Mouse (Mus musculus) kidney, postnatal 0 days (tissue): Measurements from ENCODE around the gene Cfap100. TPM values are rescaled to one million over a fixed set of nuclear protein-coding genes. Genes with fewer than 3 reads are reported as not detected.

ENCODE experiments used
- ATAC-seq: fragments of 200-750 bp; cut with Nextera tagmentation; replicated peaks from 2 replicates; pipeline ENCODE4 v1.8.0; 2017; ENCODE audit warnings: low read depth, moderate number of reproducible peaks, moderate TSS enrichment, moderate library complexity; ENCODE audit not compliant: low FRiP score
- DNase-seq: peaks from one replicate; pipeline ENCODE4 v3.0.0-alpha.2; 2016; ENCODE audit warnings: low spot score
- H3K27ac ChIP-seq: fragments of 300-500 bp; sonication (generic); 2 replicates; pipeline ENCODE4 v1.5.1; 2014; ENCODE audit warnings: mild to moderate bottlenecking
- H3K27me3 ChIP-seq: fragments of 300-500 bp; sonication (generic); 2 replicates; pipeline ENCODE4 v1.6.1; 2014; ENCODE audit warnings: low read length, mixed read lengths; ENCODE audit not compliant: insufficient read depth
- H3K36me3 ChIP-seq: fragments of 300-500 bp; sonication (generic); 2 replicates; pipeline ENCODE4 v1.6.1; 2014; ENCODE audit warnings: low read length, mixed read lengths; ENCODE audit not compliant: insufficient read depth
- H3K4me1 ChIP-seq: fragments of 300-500 bp; sonication (generic); replicated peaks from 2 replicates; pipeline ENCODE4 v1.6.1; 2014; ENCODE audit warnings: antibody characterized with exemption, low read length, mixed read lengths; ENCODE audit not compliant: insufficient read depth
- H3K4me2 ChIP-seq: fragments of 300-500 bp; sonication (generic); 2 replicates; pipeline ENCODE4 v1.6.1; 2014; ENCODE audit warnings: mild to moderate bottlenecking, low read length, moderate library complexity, mixed read lengths
- H3K4me3 ChIP-seq: fragments of 300-500 bp; sonication (generic); replicated peaks from 2 replicates; pipeline ENCODE4 v1.5.1; 2014; ENCODE audit warnings: low read depth, low read length
- H3K9ac ChIP-seq: fragments of 300-500 bp; sonication (generic); 2 replicates; pipeline ENCODE4 v1.6.1; 2014; ENCODE audit warnings: low read depth, low read length
- H3K9me3 ChIP-seq: fragments of 300-500 bp; sonication (generic); replicated peaks from 2 replicates; pipeline ENCODE4 v1.6.1; 2016; ENCODE audit warnings: low read length, inconsistent platforms, mixed read lengths
- CTCF ChIP-seq: IDR thresholded peaks from 2 replicates; pipeline ENCODE4 v1.5.1; 2016; ENCODE audit warnings: antibody characterized with exemption, low read depth, mild to moderate bottlenecking, moderate library complexity
- WGBS: fragments of 180-500 bp; shearing (Covaris S2); extraction: QIAGEN DNeasy Blood & Tissue Kit; methylation state at CpG from one replicate; pipeline ENCODE4 v1.1.7; 2014; 5-methylcytosine and 5-hydroxymethylcytosine counted together
- polyA plus RNA-seq: library from polyadenylated mRNA; unstranded; fragments of >200 nt; fragmentation: Nextera tagmentation; extraction: Ambion mirVana; gene quantifications from 2 replicates; pipeline ENCODE4 v1.2.1, GENCODE M21; 2015

Gene Cfap100
- 0.48 and 0.71 TPM in 2 replicates for polyA plus RNA-seq

DNA sequence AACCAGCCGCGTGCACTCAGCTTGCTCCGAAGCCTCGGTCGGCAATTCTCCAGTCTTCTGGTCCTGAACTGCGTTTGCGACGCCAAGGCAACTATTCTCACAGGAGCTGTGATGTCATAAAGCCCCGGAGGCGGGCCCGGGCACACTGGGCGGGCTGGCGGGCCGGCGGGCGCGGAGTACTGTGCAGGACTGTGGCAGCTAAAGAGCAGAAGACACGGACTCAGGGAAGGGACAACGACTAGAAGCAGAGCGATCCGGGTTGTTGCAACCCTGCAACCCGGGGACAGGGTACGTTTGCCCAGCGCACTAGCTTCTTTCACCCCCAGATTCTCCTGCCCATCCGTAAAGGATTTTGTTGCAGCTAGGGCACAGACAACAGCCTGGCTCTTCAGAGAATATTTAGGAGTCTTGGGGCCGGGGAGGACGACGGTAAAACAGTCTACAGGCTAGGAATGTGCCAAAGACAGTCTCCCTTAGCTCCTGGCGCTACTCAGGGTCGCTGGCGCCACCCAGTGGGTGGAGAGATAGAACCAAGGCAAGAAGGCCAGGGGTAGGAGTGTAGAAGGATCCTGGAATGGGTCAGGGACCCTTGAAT, at the start of gene Cfap100:
TSS of gene Cfap100 (minus strand) at position 418 of the 595 bp plus-strand sequence.
- DNase-seq = peak; percentile 79
- no peak within 1 kb of the TSS for H3K27ac ChIP-seq
- ATAC-seq = peak; percentile 79
- H3K4me2 ChIP-seq = peak within 1 kb of the TSS; percentile 55
- peak within 1 kb of the TSS; percentile 29; the same call in 1 of the 2 replicates for H3K9ac ChIP-seq
- peaks cover 6% of the 10 kb centered on the region; the same call in 1 of the 2 replicates for H3K27me3 ChIP-seq
- WGBS = under 1% methylated on average over 31 of the region's 31 CpGs
- peak within 1 kb of the TSS; percentile 22 for H3K4me3 ChIP-seq
- no peaks in the 10 kb centered on the region for H3K36me3 ChIP-seq
- no peaks in the 10 kb centered on the region for H3K9me3 ChIP-seq
- TF ChIP-seq CTCF = peak; percentile 78
- H3K4me1 ChIP-seq = no peaks in the 10 kb centered on the region

DNA sequence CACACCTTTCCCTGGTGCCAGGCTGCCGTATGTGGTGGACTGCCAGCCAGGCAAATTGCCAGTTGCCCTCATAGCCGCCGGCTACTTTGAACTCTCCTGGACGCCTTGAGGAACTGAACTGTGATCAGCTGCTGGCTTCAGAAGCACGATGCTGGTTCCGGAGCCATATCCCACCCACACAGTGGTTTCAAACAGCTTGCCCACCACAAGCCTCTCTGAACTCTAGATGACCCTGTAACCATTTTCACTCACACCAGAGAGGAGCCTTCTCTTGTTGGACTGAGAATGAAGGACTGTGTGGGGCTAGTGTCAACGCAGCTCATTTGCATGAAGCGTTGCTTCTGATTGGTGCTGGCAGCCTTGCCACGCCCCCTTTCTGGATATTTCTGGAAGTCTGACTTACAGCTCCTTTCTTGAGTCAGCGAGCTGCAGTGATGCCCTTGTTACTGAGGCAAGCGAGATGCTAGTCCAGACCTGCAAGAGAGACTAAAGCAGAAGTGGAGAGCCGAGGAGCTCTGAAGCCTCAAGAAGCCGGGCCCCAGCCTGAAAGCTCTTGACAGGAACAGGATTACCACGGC, 48.4 kb upstream of the Cfap100 start:
- no peak overlapping the region for H3K9ac ChIP-seq
- no peaks in the 10 kb centered on the region for H3K9me3 ChIP-seq
- H3K4me1 ChIP-seq = peaks cover 9% of the 10 kb centered on the region; the same call in 1 of the 2 replicates
- DNase-seq (peak; percentile 70), ATAC-seq (peak; percentile 51; the same call in 1 of the 2 replicates)
- no peaks in the 10 kb centered on the region for H3K27me3 ChIP-seq
- no peak overlapping the region for H3K4me2 ChIP-seq
- 46% methylated on average over 14 of the region's 14 CpGs for WGBS
- no peak for TF ChIP-seq CTCF
- no peak overlapping the region for H3K27ac ChIP-seq
- H3K36me3 ChIP-seq = no peaks in the 10 kb centered on the region
- no peak overlapping the region for H3K4me3 ChIP-seq

DNA sequence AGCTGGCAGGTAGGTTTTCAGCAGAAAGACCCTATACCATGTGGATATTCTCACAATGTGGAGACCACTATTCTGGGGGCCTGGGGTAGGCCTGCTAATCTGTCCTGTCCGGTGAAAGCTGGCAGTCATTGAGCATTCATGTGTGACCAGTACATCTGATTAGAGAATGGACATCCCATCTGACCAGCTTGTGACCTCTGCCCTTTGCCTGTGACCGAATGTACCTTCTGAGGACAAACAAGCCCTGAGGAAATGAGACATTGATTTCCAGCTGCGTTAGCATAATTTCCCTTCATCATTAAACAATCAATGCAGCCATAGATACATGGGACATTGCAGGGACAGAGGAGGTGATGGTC, 47.2 kb upstream of the Cfap100 start:
- no peak for TF ChIP-seq CTCF
- H3K9me3 ChIP-seq = no peaks in the 10 kb centered on the region
- peaks cover 10% of the 10 kb centered on the region; the same call in 1 of the 2 replicates for H3K4me1 ChIP-seq
- H3K9ac ChIP-seq = no peak overlapping the region
- no peaks in the 10 kb centered on the region for H3K27me3 ChIP-seq
- ATAC-seq = no peak
- no peak for DNase-seq
- no peaks in the 10 kb centered on the region for H3K36me3 ChIP-seq
- no peak overlapping the region for H3K4me2 ChIP-seq
- whole genome bisulfite sequencing = 60% methylated on average over 3 of the region's 3 CpGs
- no peak overlapping the region for H3K27ac ChIP-seq
- no peak overlapping the region for H3K4me3 ChIP-seq

DNA sequence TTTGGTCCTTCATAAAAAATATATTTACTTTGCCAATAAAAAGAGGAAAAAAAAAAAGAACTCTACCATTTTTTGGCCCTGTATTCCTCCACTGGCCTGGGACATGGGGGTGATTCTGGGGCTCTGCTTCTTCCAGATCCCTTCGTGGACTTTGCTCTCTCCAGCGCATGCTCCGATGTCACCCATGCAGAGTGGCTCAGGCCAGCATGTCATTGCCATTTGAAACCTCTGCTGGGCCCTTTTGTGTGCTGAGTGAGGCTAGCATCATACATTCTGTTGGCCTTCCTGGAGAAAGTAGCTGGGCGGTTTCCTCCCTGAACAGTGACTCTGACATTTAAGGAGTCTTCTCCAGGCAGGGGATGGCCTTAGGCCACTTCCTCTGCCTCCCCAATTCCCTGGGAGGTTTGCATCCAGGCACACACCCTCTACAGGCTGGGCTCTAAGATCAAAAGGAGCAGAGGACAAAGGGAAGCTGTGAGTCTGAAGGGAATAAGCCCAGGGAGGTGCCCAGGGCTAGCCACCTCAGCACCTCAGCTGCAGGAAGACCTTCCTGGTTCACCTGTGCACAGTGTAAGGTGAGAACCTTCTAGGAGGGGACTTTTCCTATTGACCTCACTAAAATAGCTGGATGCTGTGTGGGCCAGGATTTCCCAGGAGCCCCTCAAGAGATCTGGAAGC, 46.7 kb upstream of the Cfap100 start:
- no peak for TF ChIP-seq CTCF
- Histone ChIP-seq H3K27ac (no peak overlapping the region), H3K4me1 (peaks cover 14% of the 10 kb centered on the region; the same call in 1 of the 2 replicates), H3K9me3 (no peaks in the 10 kb centered on the region), H3K36me3 (no peaks in the 10 kb centered on the region), H3K4me2 (no peak overlapping the region), H3K4me3 (no peak overlapping the region), H3K9ac (no peak overlapping the region), H3K27me3 (no peaks in the 10 kb centered on the region)
- ATAC-seq = no peak
- 75% methylated on average over 4 of the region's 4 CpGs for whole genome bisulfite sequencing
- no peak for DNase-seq

DNA sequence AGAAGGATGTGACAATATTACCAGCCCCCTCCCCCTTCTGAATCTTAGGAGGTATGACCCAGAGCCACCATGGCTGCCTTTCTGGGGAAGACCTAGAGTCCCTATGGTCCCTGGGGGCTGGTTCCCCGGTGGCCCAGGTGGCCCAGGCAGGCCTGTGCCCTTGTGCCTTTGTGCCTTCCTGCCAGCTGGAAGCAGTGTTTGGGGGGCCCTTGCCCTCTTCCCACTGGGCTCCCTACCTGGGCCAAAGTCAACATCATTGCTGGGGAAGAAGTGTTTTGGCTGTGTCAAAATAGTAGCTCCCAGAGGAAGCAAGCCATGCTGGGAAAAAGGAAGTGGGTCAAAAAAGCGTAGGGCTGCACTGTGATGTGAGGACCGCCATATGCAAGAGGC, 45.8 kb upstream of the Cfap100 start:
- ATAC-seq (no peak), DNase-seq (no peak)
- no peak overlapping the region for H3K4me2 ChIP-seq
- WGBS = 82% methylated on average over 3 of the region's 3 CpGs
- H3K36me3 ChIP-seq = no peaks in the 10 kb centered on the region
- TF ChIP-seq CTCF = no peak
- H3K27ac ChIP-seq = no peak overlapping the region
- H3K27me3 ChIP-seq = no peaks in the 10 kb centered on the region
- peaks cover 14% of the 10 kb centered on the region; the same call in 1 of the 2 replicates for H3K4me1 ChIP-seq
- H3K9ac ChIP-seq = no peak overlapping the region
- no peak overlapping the region for H3K4me3 ChIP-seq
- H3K9me3 ChIP-seq = no peaks in the 10 kb centered on the region

DNA sequence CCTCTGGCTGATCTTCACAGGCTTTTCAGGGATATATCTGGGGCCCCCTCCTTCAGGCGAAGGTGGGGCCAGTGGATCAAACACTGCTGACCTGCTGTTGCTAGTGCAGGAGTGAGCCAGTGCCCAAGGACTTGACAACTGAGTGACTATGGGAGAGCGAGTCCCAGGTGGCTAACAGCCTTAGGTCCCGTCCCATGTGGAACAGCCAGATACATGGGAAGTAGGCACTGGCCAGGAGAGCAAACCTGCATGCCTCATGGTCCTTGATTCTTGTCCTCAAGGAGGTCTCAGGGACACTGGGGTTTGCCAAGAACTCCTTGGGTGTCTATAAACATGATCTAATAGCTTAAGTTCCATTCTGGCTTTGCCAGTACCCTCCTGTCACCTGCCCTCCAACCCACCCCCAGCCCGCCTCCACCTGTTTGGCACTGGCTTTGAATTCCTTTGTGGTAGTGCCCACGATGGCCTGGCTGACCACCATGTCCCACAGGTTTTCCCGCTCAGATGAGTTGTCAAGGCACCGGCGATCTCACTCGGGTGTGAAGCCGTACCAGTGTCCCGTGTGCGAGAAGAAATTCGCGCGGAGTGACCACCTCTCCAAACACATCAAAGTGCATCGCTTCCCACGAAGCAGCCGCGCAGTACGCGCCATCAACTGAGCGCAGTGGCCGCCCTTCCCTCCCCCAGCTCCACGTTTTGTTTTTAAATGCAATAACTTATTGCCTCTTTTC, 45.2 kb upstream of the Cfap100 start:
- no peak overlapping the region for H3K4me2 ChIP-seq
- H3K27ac ChIP-seq = no peak overlapping the region
- no peak for TF ChIP-seq CTCF
- no peak for DNase-seq
- no peaks in the 10 kb centered on the region for H3K9me3 ChIP-seq
- 90% methylated on average over 24 of the region's 24 CpGs for WGBS
- no peaks in the 10 kb centered on the region for H3K27me3 ChIP-seq
- H3K4me1 ChIP-seq = peaks cover 14% of the 10 kb centered on the region; the same call in 1 of the 2 replicates
- H3K36me3 ChIP-seq = no peaks in the 10 kb centered on the region
- ATAC-seq = no peak
- no peak overlapping the region for H3K9ac ChIP-seq
- H3K4me3 ChIP-seq = no peak overlapping the region
